Mouse (Mus musculus): ENCODE measurements around the gene Irs2. TPM values are rescaled to one million over a fixed set of nuclear protein-coding genes. Genes with fewer than 3 reads are reported as not detected.

The Irs2 gene
- polyA plus RNA-seq, 1 experiment = 14.6 TPM

- Histone ChIP-seq H3K4me1 (ENCODE audit: control insufficient read depth, insufficient read depth, insufficient read length, low read length) (no peaks in the 10 kb centered on the region), H3K4me3 (ENCODE audit: insufficient read depth, low read depth, low read length) (no peak overlapping the region), H3K27ac (replicated peaks; ENCODE audit: low read depth, low read length) (no peak overlapping the region)
Measured at GRCm38 (mm10) chr8:11020949-11021572, 12.8 kb upstream of the Irs2 start.

GRCm38 (mm10) chr8:11015622-11016021 is 7.4 kb upstream of the Irs2 start:
- no peaks in the 10 kb centered on the region; the same call in 1 of the 2 replicates for H3K4me1 ChIP-seq (ENCODE audit: control insufficient read depth, insufficient read depth, insufficient read length, low read length)
- H3K27ac ChIP-seq (replicated peaks; ENCODE audit: low read depth, low read length) = no peak overlapping the region
- no peak overlapping the region for H3K4me3 ChIP-seq (ENCODE audit: insufficient read depth, low read depth, low read length)

DNA sequence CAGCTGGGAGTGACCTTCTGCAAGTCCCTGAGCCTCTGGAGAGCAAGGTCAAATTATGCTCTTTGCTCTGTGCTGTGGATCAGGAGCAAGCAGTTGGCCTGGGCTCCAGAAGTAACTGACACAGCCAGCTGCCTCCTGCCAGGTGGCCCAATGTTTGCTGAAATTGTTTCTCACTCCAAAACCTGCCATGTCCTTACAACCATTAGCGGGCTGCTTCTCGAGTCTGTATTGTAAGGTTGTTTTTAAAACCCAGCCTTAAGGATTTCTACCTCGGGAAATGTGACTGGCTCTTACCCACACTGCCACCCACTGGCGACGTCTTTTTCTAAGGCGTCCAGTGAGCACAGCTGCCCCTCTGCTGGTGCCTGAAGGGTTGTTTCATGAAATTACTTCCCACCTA is 5.0 kb upstream of the Irs2 start:
- Histone ChIP-seq H3K27ac (replicated peaks; ENCODE audit: low read depth, low read length) (peak overlapping the region; percentile 57; the same call in 1 of the 2 replicates), H3K4me3 (ENCODE audit: insufficient read depth, low read depth, low read length) (no peak overlapping the region), H3K4me1 (ENCODE audit: control insufficient read depth, insufficient read depth, insufficient read length, low read length) (no peaks in the 10 kb centered on the region; the same call in 1 of the 2 replicates)

DNA sequence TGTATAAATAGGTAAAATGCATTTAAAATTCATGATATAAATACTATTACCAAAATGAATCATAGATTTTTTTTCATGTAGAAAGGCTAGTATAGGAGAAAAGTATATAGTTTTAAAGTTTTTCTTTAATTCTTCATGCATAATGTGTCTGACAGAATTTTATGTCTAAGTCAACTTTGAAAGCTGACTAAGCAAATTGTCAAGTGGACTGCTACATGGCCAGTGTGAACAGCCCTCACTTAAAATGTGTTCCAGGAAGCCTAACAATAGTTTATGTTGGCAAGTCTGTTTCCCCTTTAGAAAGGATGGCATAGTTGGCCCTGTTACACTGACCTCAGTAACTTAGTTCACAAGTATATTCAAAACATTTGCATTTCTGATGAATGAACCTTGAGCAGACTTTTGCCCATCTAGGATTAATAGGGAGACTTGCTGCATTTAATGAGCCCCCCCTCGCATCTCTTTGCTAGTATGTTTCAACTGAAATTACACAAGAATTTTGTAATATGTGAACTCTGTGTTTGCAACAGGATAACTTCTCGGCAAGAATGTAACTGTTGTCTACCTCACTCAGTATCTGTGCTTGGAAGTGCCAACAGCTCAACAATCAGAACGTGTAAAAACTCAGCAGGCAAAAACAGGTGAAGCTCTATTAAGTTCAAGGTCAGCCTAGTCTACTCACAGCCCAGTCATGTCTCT is 3.7 kb upstream of the Irs2 start:
- H3K4me3 ChIP-seq (ENCODE audit: insufficient read depth, low read depth, low read length) = no peak overlapping the region
- no peaks in the 10 kb centered on the region; the same call in 1 of the 2 replicates for H3K4me1 ChIP-seq (ENCODE audit: control insufficient read depth, insufficient read depth, insufficient read length, low read length)
- peak overlapping the region; percentile 64 for H3K27ac ChIP-seq (replicated peaks; ENCODE audit: low read depth, low read length)

- no peak overlapping the region for H3K4me3 ChIP-seq (ENCODE audit: insufficient read depth, low read depth, low read length)
- peak overlapping the region; percentile 70 for H3K27ac ChIP-seq (replicated peaks; ENCODE audit: low read depth, low read length)
- peaks cover 3% of the 10 kb centered on the region for H3K4me1 ChIP-seq (ENCODE audit: control insufficient read depth, insufficient read depth, insufficient read length, low read length)
Measured at GRCm38 (mm10) chr8:11010913-11011605, 2.8 kb upstream of the Irs2 start.

DNA sequence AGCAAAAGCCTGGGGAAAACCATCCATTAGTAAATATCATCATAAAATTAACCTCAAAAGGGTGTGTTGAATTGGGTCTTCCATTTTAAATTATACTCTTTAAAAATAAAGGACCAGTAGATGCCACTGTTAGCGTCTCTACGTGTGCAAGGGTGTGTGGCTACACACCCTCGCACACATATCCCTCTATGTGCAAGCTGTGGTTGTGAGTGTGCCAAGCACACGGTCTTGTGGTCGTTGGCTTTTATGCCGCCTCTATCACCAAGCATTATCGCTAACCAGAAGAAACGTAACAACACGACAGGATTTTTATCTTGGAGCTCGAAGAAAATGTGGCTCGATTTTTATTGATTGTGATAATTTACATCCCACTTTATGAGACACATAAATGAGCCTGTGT is 2.1 kb upstream of the Irs2 start:
- peaks cover 8% of the 10 kb centered on the region for H3K4me1 ChIP-seq (ENCODE audit: control insufficient read depth, insufficient read depth, insufficient read length, low read length)
- no peak overlapping the region for H3K4me3 ChIP-seq (ENCODE audit: insufficient read depth, low read depth, low read length)
- no peak overlapping the region for H3K27ac ChIP-seq (replicated peaks; ENCODE audit: low read depth, low read length)

DNA sequence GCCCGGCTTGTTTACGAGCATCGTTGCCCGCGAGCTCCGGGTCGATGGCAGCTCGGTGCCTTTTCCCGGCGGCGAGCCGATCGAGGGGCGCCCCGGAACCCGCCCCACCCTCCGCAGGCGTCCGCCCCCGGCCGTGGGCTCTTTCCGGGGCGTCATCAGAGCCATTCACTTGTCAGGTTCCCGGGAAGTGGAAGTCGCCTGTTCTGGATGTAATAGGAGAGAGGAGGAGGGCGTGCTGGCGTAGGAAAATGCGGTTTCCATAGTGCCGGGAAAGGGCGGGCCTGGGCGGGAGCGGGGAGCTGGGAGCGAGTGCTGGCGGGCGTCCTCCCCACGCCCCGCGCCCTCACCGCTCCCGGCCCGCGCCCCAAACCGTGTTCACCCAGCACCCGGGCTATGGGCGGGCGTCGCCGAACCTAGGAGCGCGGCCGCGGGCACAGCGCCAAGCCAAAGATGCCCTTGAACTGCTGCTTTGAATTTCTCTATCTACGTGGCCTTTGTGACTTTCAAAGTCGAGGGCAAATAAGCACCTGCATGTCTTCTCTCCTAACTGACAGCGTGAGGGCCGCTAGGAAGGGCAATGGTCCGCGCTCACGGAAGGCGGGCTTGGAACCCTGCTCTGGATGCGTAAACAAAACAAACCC is 1.3 kb upstream of the Irs2 start:
- Histone ChIP-seq H3K27ac (replicated peaks; ENCODE audit: low read depth, low read length) (peak overlapping the region; percentile 85), H3K4me1 (ENCODE audit: control insufficient read depth, insufficient read depth, insufficient read length, low read length) (peaks cover 15% of the 10 kb centered on the region), H3K4me3 (ENCODE audit: insufficient read depth, low read depth, low read length) (peak overlapping the region; percentile 68)

DNA sequence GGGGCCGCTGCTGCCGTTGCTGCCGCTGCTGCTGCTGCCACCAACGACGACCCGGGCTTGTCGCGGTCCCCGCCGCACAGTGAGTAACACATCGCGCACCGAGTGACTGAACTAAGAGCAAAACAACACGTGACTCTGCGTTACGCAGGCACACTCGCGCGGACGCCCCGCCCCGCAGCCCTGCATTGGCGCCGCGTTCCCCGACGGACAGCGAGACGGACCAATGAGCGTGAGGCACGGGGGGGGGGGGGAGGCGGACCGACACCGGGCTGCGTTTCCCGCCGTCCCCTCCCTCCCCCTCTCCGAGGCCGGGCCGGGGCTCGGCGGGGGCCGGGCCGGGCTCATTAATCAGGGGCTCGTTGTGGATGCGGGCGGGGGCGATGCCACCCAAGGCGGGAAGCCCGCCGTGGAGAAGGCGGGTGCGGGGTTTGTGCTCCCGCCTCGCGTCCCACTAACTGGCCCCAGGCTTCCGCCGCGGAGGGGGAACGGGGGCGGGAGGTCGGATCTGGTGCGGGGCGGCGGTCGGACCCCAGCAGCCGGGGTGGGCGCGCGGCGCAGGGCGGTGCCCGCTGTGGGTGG is 673 bp upstream of the Irs2 start:
- peak overlapping the region; percentile 58 for H3K27ac ChIP-seq (replicated peaks; ENCODE audit: low read depth, low read length)
- peak overlapping the region; percentile 68 for H3K4me3 ChIP-seq (ENCODE audit: insufficient read depth, low read depth, low read length)
- H3K4me1 ChIP-seq (ENCODE audit: control insufficient read depth, insufficient read depth, insufficient read length, low read length) = peaks cover 19% of the 10 kb centered on the region

GRCm38 (mm10) chr8:11007581-11008378 is 478 bp downstream of the Irs2 start:
- Histone ChIP-seq H3K27ac (replicated peaks; ENCODE audit: low read depth, low read length) (peak overlapping the region; percentile 58), H3K4me3 (ENCODE audit: insufficient read depth, low read depth, low read length) (peak overlapping the region; percentile 68), H3K4me1 (ENCODE audit: control insufficient read depth, insufficient read depth, insufficient read length, low read length) (peaks cover 21% of the 10 kb centered on the region)

DNA sequence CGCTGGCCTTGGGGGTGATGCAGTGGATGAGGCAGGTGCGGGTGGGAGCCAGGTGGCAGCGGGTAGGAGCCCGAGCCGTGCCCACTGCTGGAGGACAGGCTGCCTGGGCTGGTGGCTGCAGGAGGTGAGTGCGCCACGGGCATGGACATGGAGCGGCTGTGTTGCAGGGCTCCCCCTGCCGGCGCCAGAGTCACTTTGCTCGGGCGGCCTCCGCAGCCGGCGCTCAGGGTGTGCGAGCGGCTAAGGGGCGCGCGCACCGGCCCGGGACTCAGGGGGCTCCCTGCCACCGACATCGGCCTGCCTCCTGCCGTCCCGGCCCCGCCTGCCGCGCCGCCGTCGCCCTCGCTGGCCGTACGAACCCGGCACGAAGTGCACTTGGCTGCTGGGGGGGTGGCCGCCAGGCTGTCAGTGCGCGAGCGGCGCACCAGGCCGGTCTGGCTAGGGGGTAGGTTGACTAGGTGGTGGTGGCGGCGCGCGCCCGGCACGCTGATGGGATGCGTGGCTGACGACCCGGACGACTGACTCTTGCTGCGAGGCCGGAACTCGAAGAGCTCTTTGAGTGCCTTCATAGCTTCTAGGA is 1.2 kb downstream of the Irs2 start:
- H3K27ac ChIP-seq (replicated peaks; ENCODE audit: low read depth, low read length) = peak overlapping the region; percentile 58
- H3K4me1 ChIP-seq (ENCODE audit: control insufficient read depth, insufficient read depth, insufficient read length, low read length) = peaks cover 23% of the 10 kb centered on the region

GRCm38 (mm10) chr8:11006276-11006630 is 2.0 kb downstream of the Irs2 start:
- Histone ChIP-seq H3K4me3 (ENCODE audit: insufficient read depth, low read depth, low read length) (peak overlapping the region; percentile 68), H3K27ac (replicated peaks; ENCODE audit: low read depth, low read length) (no peak overlapping the region; the same call in 1 of the 2 replicates), H3K4me1 (ENCODE audit: control insufficient read depth, insufficient read depth, insufficient read length, low read length) (peaks cover 25% of the 10 kb centered on the region)

More for the DNA sequence above, 1.2 kb downstream of the Irs2 start:
- peak overlapping the region; percentile 68 for H3K4me3 ChIP-seq (ENCODE audit: insufficient read depth, low read depth, low read length)

- H3K4me3 ChIP-seq (ENCODE audit: insufficient read depth, low read depth, low read length) = peak overlapping the region; percentile 68
- H3K4me1 ChIP-seq (ENCODE audit: control insufficient read depth, insufficient read depth, insufficient read length, low read length) = peaks cover 27% of the 10 kb centered on the region
- no peak overlapping the region for H3K27ac ChIP-seq (replicated peaks; ENCODE audit: low read depth, low read length)
Measured at GRCm38 (mm10) chr8:11005460-11006275, 2.6 kb downstream of the Irs2 start.

DNA sequence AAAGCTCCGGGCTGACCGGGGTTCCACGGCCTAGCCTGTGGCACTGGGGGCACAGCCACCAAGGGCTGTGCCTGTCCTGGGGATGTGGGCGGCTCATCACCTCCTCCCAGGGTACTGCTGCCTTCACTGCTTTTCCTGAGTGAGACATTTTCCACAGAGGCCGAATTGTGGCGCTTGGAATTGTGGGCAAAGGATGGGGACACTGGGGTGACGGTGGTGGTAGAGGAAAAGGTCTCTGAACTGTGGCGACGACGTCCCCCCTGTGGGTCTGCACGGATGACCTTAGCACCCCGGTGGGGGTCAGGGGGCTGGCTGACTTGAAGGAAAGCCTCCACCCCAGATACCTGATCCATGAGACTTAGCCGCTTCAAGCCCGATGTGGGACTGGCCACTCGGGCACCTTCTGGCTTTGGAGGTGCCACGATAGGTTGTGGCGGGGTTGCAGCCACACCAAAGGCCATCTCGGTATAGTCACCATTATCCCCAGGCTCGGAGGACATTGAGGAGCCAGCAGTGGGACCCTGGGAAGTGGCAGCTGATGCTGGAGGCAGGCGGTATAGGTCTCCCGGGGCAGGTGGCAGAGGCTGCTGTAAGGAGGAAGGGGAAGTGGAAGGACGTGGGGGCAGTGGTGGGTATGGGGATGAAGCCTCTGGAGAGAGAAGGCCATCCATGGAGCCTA is 3.3 kb downstream of the Irs2 start:
- Histone ChIP-seq H3K4me1 (ENCODE audit: control insufficient read depth, insufficient read depth, insufficient read length, low read length) (peaks cover 27% of the 10 kb centered on the region), H3K27ac (replicated peaks; ENCODE audit: low read depth, low read length) (no peak overlapping the region), H3K4me3 (ENCODE audit: insufficient read depth, low read depth, low read length) (peak overlapping the region; percentile 44)
